Mouse (Mus musculus) CH12.LX (cell line): ENCODE data around the gene P4ha2.

ENCODE experiments used
- CHD1 ChIP-seq: IDR thresholded peaks from 2 replicates; pipeline ENCODE4 v1.6.1; 2012; ENCODE audit warnings: low read depth, low read length, improper control_type of control experiment, inconsistent platforms
- CHD2 ChIP-seq: IDR thresholded peaks from 2 replicates; pipeline ENCODE4 v1.6.1; 2011; ENCODE audit warnings: low read length, improper control_type of control experiment
- CTCF ChIP-seq, 2 experiments: IDR thresholded peaks in 1 of 2; conservative IDR thresholded peaks in 1 of 2; 2 replicates each; pipeline ENCODE4 v1.5.1; 2011 to 2012; ENCODE audit warnings: low read depth in 2 of 2, low read length in 2 of 2, improper control_type of control experiment in 1 of 2, inconsistent platforms in 1 of 2, mild to moderate bottlenecking in 1 of 2, moderate library complexity in 1 of 2
- E2F4 ChIP-seq: IDR thresholded peaks from 2 replicates; pipeline ENCODE4 v1.6.1; 2011; ENCODE audit warnings: low read depth, low read length, improper control_type of control experiment; ENCODE audit not compliant: insufficient replicate concordance
- EP300 ChIP-seq: IDR thresholded peaks from 2 replicates; pipeline ENCODE4 v1.6.1; 2011; ENCODE audit warnings: low read length, improper control_type of control experiment
- ETS1 ChIP-seq: conservative IDR thresholded peaks from 2 replicates; pipeline ENCODE4 v1.6.1; 2012; ENCODE audit warnings: low read depth, mild to moderate bottlenecking, inconsistent platforms, low read length, improper control_type of control experiment, moderate library complexity
- MAFK ChIP-seq: IDR thresholded peaks from 2 replicates; pipeline ENCODE4 v1.6.1; 2011; ENCODE audit warnings: low read length, improper control_type of control experiment; ENCODE audit not compliant: insufficient replicate concordance
- MXI1 ChIP-seq: IDR thresholded peaks from 2 replicates; pipeline ENCODE4 v1.6.1; 2011; ENCODE audit warnings: mild to moderate bottlenecking, low read depth, low read length, improper control_type of control experiment
- POLR2A ChIP-seq: IDR thresholded peaks from 2 replicates; pipeline ENCODE4 v1.6.1; 2011; ENCODE audit warnings: low read depth, mild to moderate bottlenecking, improper control_type of control experiment, low read length
- POLR2AphosphoS2 ChIP-seq: IDR thresholded peaks from 2 replicates; pipeline ENCODE4 v1.6.1; 2011; ENCODE audit warnings: low read depth, low read length, improper control_type of control experiment
- USF1 ChIP-seq: IDR thresholded peaks from 2 replicates; pipeline ENCODE4 v1.6.1; 2014; ENCODE audit warnings: low read depth, mild to moderate bottlenecking, inconsistent platforms, low read length, improper control_type of control experiment
- ZC3H11A ChIP-seq: IDR thresholded peaks from 2 replicates; pipeline ENCODE4 v1.6.1; 2012; ENCODE audit warnings: low read depth, mild to moderate bottlenecking, inconsistent platforms, low read length, improper control_type of control experiment
- ZMIZ1 ChIP-seq: IDR thresholded peaks from 2 replicates; pipeline ENCODE4 v1.6.1; 2012; ENCODE audit warnings: low read depth, mild to moderate bottlenecking, inconsistent platforms, low read length, improper control_type of control experiment
- ZNF384 ChIP-seq: IDR thresholded peaks from 2 replicates; pipeline ENCODE4 v1.6.1; 2012; ENCODE audit warnings: low read depth, low read length, improper control_type of control experiment, inconsistent platforms

DNA sequence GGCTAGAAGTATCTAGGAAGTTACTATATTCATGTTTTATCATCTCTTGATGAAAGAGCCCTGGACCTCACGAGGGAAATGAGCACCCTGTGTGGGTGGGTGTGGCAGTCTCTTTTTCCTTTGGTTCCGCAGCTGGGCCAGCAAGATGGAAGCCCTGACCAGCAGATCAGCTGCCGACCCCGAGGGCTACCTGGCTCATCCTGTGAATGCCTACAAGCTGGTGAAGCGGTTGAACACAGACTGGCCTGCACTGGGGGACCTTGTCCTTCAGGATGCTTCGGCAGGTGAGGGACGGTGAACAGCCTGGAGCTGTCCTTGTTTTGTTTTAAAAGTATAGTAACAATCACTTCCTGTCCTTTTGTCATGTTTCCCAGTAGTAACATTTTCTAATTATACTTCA, 11.4 kb downstream of the P4ha2 start:
- TF ChIP-seq ZC3H11A (no peak), ETS1 (no peak), CTCF (conservative IDR thresholded peaks at IDR 0.05 in 1 of 2, IDR thresholded peaks at IDR 0.05 in 1 of 2; ENCODE audit: low read depth in 2 of 2, low read length in 2 of 2) (no peak), POLR2AphosphoS2 (no peak), POLR2A (no peak), MAFK (no peak), CHD1 (no peak), CHD2 (no peak), MXI1 (no peak), ZNF384 (no peak), ZMIZ1 (no peak), USF1 (no peak), E2F4 (no peak), EP300 (no peak)
